Mouse (Mus musculus) heart, embryonic 11.5 days (tissue): ENCODE results near the gene Nptxr. TPM values are rescaled to one million over a fixed set of nuclear protein-coding genes. Genes with fewer than 3 reads are reported as not detected.

Experiments used
- ATAC-seq: fragments of 200-750 bp; cut with Nextera tagmentation; replicated peaks from 2 replicates; pipeline ENCODE4 v1.8.0; 2017; ENCODE audit warnings: moderate library complexity; ENCODE audit not compliant: insufficient number of reproducible peaks, low FRiP score, low TSS enrichment
- H3K27ac ChIP-seq: fragments of 300-500 bp; sonication (generic); 2 replicates; pipeline ENCODE4 v1.5.1; 2014; ENCODE audit warnings: mild to moderate bottlenecking, low read depth, low read length
- H3K27me3 ChIP-seq: fragments of 300-500 bp; sonication (generic); 2 replicates; pipeline ENCODE4 v1.6.1; 2014; ENCODE audit warnings: mild to moderate bottlenecking, low read length, mixed read lengths; ENCODE audit not compliant: control insufficient read depth, insufficient read depth
- H3K36me3 ChIP-seq: fragments of 300-500 bp; sonication (generic); 2 replicates; pipeline ENCODE4 v1.6.1; 2014; ENCODE audit warnings: mild to moderate bottlenecking, low read length, moderate library complexity, mixed read lengths; ENCODE audit not compliant: control insufficient read depth, insufficient read depth
- H3K4me1 ChIP-seq: fragments of 300-500 bp; sonication (generic); 2 replicates; pipeline ENCODE4 v1.6.1; 2014; ENCODE audit warnings: low read length; ENCODE audit not compliant: control insufficient read depth, insufficient read depth
- H3K4me2 ChIP-seq: fragments of 300-500 bp; sonication (generic); 2 replicates; pipeline ENCODE4 v1.6.1; 2014; ENCODE audit warnings: mild to moderate bottlenecking, moderate library complexity
- H3K4me3 ChIP-seq: fragments of 300-500 bp; sonication (generic); 2 replicates; pipeline ENCODE4 v1.5.1; 2014; ENCODE audit warnings: low read depth, low read length
- H3K9ac ChIP-seq: fragments of 300-500 bp; sonication (generic); 2 replicates; pipeline ENCODE4 v1.6.1; 2014; ENCODE audit warnings: mild to moderate bottlenecking, low read depth, low read length, moderate library complexity
- H3K9me3 ChIP-seq: fragments of 300-500 bp; sonication (generic); replicated peaks from 2 replicates; pipeline ENCODE4 v1.6.1; 2016; ENCODE audit warnings: low read length; ENCODE audit not compliant: control insufficient read depth
- WGBS: fragments of 180-500 bp; shearing (Covaris S2); extraction: QIAGEN DNeasy Blood & Tissue Kit; methylation state at CpG from one replicate; pipeline ENCODE4 v1.1.7; 2014; ENCODE audit not compliant: insufficient replicate concordance; 5-methylcytosine and 5-hydroxymethylcytosine counted together
- polyA plus RNA-seq: library from polyadenylated mRNA; unstranded; fragments of >200 nt; fragmentation: Nextera tagmentation; extraction: Ambion mirVana; gene quantifications from 2 replicates; pipeline ENCODE4 v1.2.1, GENCODE M21; 2014

The Nptxr gene
- polyA plus RNA-seq, 1 experiment from 2014 or later = 0.83 TPM

DNA sequence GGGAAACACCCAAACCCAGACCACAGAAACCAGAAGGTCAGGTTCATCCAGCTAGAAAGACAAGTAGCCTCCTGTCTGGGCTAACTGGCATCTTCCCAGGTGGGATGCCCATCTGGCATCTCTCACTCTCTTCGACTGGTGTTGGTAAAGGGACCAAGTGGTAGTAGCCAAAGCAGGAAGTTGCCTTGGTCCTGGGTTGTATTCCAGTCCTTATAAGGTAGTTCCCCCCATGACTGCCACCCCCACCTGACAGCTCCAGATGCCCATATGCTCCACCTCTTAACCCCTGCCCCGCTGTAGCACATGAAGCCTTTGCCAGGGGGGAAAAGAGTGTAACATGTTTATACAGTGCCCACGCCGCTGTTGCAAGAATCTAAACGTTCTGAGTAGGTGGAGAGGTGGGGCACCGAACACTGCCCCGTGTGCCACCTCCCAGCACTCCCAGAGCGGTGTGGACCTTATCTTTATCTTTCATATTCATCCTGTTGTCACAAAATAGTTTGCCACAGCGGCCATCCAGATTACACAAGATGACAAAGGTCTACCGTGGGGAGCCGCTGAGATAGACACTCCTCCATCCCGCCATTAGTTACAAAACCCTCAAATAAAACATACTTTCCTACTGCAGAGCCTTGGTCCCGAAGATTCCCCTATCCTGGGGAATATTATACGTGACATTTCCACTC is 63.2 kb downstream of the Nptxr start:
- peaks cover 26% of the 10 kb centered on the region for H3K36me3 ChIP-seq
- peaks cover 19% of the 10 kb centered on the region for H3K4me1 ChIP-seq
- H3K27ac ChIP-seq = peak overlapping the region; percentile 81
- no peak for ATAC-seq
- H3K9ac ChIP-seq = peak overlapping the region; percentile 92
- peak overlapping the region; percentile 86 for H3K4me2 ChIP-seq
- WGBS = 19% methylated on average over 14 of the region's 14 CpGs
- no peaks in the 10 kb centered on the region for H3K27me3 ChIP-seq
- H3K9me3 ChIP-seq = no peaks in the 10 kb centered on the region
- H3K4me3 ChIP-seq = peak overlapping the region; percentile 96

DNA sequence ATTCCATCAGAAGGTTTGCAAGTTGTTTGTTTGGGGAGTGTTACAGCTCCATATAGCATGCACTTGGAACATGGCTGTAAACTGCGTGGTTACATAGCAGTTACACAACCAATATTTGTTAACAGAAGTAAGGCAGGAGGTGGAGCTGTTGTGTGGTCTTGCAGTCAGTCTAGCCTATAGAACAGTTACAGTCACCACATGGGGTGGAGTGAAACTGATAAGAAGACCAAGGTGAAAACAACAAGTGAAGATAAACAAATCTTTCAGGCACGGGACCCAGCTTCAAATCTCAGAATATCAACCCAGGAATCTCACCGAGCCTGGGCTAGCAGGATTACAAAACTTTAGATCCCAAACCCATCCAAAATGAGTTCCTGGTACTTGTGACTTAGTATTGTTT is 63.8 kb downstream of the Nptxr start:
- Histone ChIP-seq H3K27me3 (no peaks in the 10 kb centered on the region), H3K4me1 (peaks cover 21% of the 10 kb centered on the region), H3K9me3 (no peaks in the 10 kb centered on the region), H3K4me2 (peak overlapping the region; percentile 86), H3K36me3 (peaks cover 26% of the 10 kb centered on the region), H3K4me3 (peak overlapping the region; percentile 96; the same call in 1 of the 2 replicates), H3K9ac (peak overlapping the region; percentile 92), H3K27ac (no peak overlapping the region)
- 55% methylated on average over 3 of the region's 3 CpGs for WGBS
- no peak for ATAC-seq

Other genes starting within 250 kb of the Nptxr start
- gene Dmc1, start 199.7 kb downstream of the Nptxr start, polyA plus RNA-seq = 1.4 and 1.5 TPM in 2 replicates
- 0.87 and 1.7 TPM in 2 replicates for gene Fam227a, start 145.8 kb downstream of the Nptxr start, polyA plus RNA-seq
- gene Cby1, start 145.6 kb downstream of the Nptxr start, polyA plus RNA-seq = 38.2 and 45.4 TPM in 2 replicates
- gene Tomm22, start 133.9 kb downstream of the Nptxr start, polyA plus RNA-seq = 260 and 273 TPM in 2 replicates
- gene Josd1, start 116.8 kb downstream of the Nptxr start, polyA plus RNA-seq = 10.9 and 15.3 TPM in 2 replicates
- gene Gtpbp1, start 113.9 kb downstream of the Nptxr start, polyA plus RNA-seq = 22.7 and 26.3 TPM in 2 replicates
- 3.7 and 4.9 TPM in 2 replicates for gene Sun2, start 62.2 kb downstream of the Nptxr start, polyA plus RNA-seq
- 37.3 TPM in 2 replicates for gene Dnal4, start 26.9 kb downstream of the Nptxr start, polyA plus RNA-seq
- 0.64 TPM in 1 of 2 replicates, not detected in the other for gene Npcd, start 29.5 kb upstream of the Nptxr start, polyA plus RNA-seq
- gene Cbx6, start 29.9 kb upstream of the Nptxr start, polyA plus RNA-seq = 15.7 and 17.4 TPM in 2 replicates
- 9.5 and 12.0 TPM in 2 replicates for gene Apobec3, start 86.9 kb upstream of the Nptxr start, polyA plus RNA-seq
- 0.72 and 1.1 TPM in 2 replicates for gene Cbx7, start 166.4 kb upstream of the Nptxr start, polyA plus RNA-seq
- 1.3 and 2.0 TPM in 2 replicates for gene Pdgfb, start 210.2 kb upstream of the Nptxr start, polyA plus RNA-seq